ENCODE assay signal across 12 mouse cellular contexts in genomic region chr12:70906867-70907266, GRCm38 (mm10). TPM values are rescaled to one million over a fixed set of nuclear protein-coding genes. Genes with fewer than 3 reads are reported as not detected.
DNase-seq lines count a peak whose midpoint lies in the region; ATAC-seq and TF ChIP-seq lines count a peak whose summit lies in the region.
"Had no signal": no experiment of that assay in that cellular context is flagged by ENCODE, and none has a peak within 500 bp of the region (broad histone marks: within the 10 kb centered on the region; RNA-seq: fewer than 3 reads in every experiment).

No protein-coding gene starts in this region.

- no peak overlapping the region for H3K9ac ChIP-seq in embryonic facial prominence, embryonic 13.5 days
- H3K9ac ChIP-seq: hindbrain, embryonic 15.5 days had no signal

- ATAC-seq in embryonic facial prominence, embryonic 13.5 days (ENCODE audit: insufficient number of reproducible peaks, insufficient read depth, low FRiP score, low TSS enrichment, low read depth), result no peak

- peak overlapping the region; percentile 53; the same call in 1 of the 2 replicates for H3K27ac ChIP-seq in embryonic facial prominence, embryonic 13.5 days
- no peak overlapping the region for H3K27ac ChIP-seq in embryonic facial prominence, embryonic 10.5 days (replicated peaks)
- H3K27ac ChIP-seq in left cerebral cortex, adult 2 months, result peak overlapping the region; percentile 53; the same call in 1 of the 2 replicates
- H3K27ac ChIP-seq: hindbrain, embryonic 15.5 days had no signal

- TF ChIP-seq POLR2A in myocyte (IDR thresholded peaks at IDR 0.05; ENCODE audit: insufficient read length, low read depth), result no peak

- no peak overlapping the region for H3ac ChIP-seq in myocyte (ENCODE audit: control insufficient read depth, insufficient read length)

- H3K4me1 ChIP-seq in embryonic facial prominence, embryonic 13.5 days, result peaks cover 17% of the 10 kb centered on the region
- peaks cover 17% of the 10 kb centered on the region for H3K4me1 ChIP-seq in embryonic facial prominence, embryonic 10.5 days

- peaks cover 24% of the 10 kb centered on the region for H3K36me3 ChIP-seq in embryonic facial prominence, embryonic 13.5 days
- peaks cover 22% of the 10 kb centered on the region for H3K36me3 ChIP-seq in embryonic facial prominence, embryonic 10.5 days (replicated peaks)
- peaks cover 13% of the 10 kb centered on the region for H3K36me3 ChIP-seq in myocyte (ENCODE audit: control insufficient read depth, insufficient read depth)
- H3K36me3 ChIP-seq: hindbrain, embryonic 15.5 days had no signal

- H3K9me3 ChIP-seq in embryonic facial prominence, embryonic 13.5 days, result no peaks in the 10 kb centered on the region
- H3K9me3 ChIP-seq in embryonic facial prominence, embryonic 10.5 days, result no peaks in the 10 kb centered on the region
- H3K9me3 ChIP-seq: hindbrain, embryonic 15.5 days had no signal

- H3K4me3 ChIP-seq in embryonic facial prominence, embryonic 13.5 days, result no peak overlapping the region
- H3K4me3 ChIP-seq in embryonic facial prominence, embryonic 10.5 days, result no peak overlapping the region
- H3K4me3 ChIP-seq in left cerebral cortex, adult 2 months, result no peak overlapping the region
- H3K4me3 ChIP-seq in myocyte, result no peak overlapping the region
- H3K4me3 ChIP-seq: hindbrain, embryonic 15.5 days had no signal

- H3K79me2 ChIP-seq in myocyte (ENCODE audit: control insufficient read depth, insufficient read depth), result no peaks in the 10 kb centered on the region

- H3K4me2 ChIP-seq in embryonic facial prominence, embryonic 13.5 days, result no peak overlapping the region
- peak overlapping the region; percentile 53 for H3K4me2 ChIP-seq in myocyte (ENCODE audit: low read depth)
- H3K4me2 ChIP-seq: hindbrain, embryonic 15.5 days had no signal

- intact Hi-C loops in left cerebral cortex, adult 2 months (cut with DNase I), result no loop called here

- H3K27me3 ChIP-seq in embryonic facial prominence, embryonic 13.5 days, result no peaks in the 10 kb centered on the region
- H3K27me3 ChIP-seq in embryonic facial prominence, embryonic 10.5 days (replicated peaks; ENCODE audit: low read depth, poor library complexity, severe bottlenecking), result no peaks in the 10 kb centered on the region
- H3K27me3 ChIP-seq in myocyte (ENCODE audit: control insufficient read depth, insufficient read depth, insufficient read length), result no peaks in the 10 kb centered on the region
- H3K27me3 ChIP-seq: hindbrain, embryonic 15.5 days had no signal

- no peak for TF ChIP-seq CTCF in left cerebral cortex, adult 2 months (IDR thresholded peaks at IDR 0.05)

- 60% methylated on average over 9 of the region's 9 CpGs for WGBS in embryonic facial prominence, embryonic 13.5 days
- 83% methylated on average over 9 of the region's 9 CpGs for WGBS in embryonic facial prominence, embryonic 10.5 days

- DNase-seq in embryonic facial prominence, embryonic 10.5 days (ENCODE audit: low spot score), result no peak
- no peak for DNase-seq in left cerebral cortex, adult 2 months (ENCODE audit: extremely low spot score in 1 of 2, low spot score in 2 of 2)
- no peak for DNase-seq in left cerebral cortex, adult 8-10 months (ENCODE audit: low spot score in 2 of 2)
- peak; percentile 25 for DNase-seq in fibroblast of lung, adult 2 months (ENCODE audit: low read depth)
- DNase-seq in ovary, postnatal 36 days (ENCODE audit: low spot score), result no peak
- no peak for DNase-seq in layer of hippocampus, postnatal 14 days (ENCODE audit: low spot score in 2 of 2)
- DNase-seq: adrenal gland, adult 8-10 months; midbrain, embryonic 14.5 days; right cerebral cortex, postnatal 25 days had no signal

TF ChIP-seq in myocyte, 11 proteins besides CTCF, POLR2A, EP300 and RAD21:
- TF ChIP-seq POLR2AphosphoS2 (IDR thresholded peaks at IDR 0.05; ENCODE audit: insufficient read length, low read depth) (no peak), SRF (IDR thresholded peaks at IDR 0.05; ENCODE audit: control insufficient read depth, insufficient read length, low read depth) (no peak), MYOD1 (IDR thresholded peaks at IDR 0.05; ENCODE audit: control insufficient read depth in 1 of 3, insufficient read length in 2 of 3, low read depth in 2 of 3) (peak in 1 of 3 experiments; percentile 18)
TF ChIP-seq in myocyte: peak in this region for 1.

RNA-seq across cellular contexts. Expression of gene Actr10, which starts 30.8 kb away (rescaled TPM):
- polyA plus RNA-seq in embryonic facial prominence, embryonic 13.5 days (2015; fragmentation: Nextera tagmentation; extraction: Ambion mirVana), result 201 and 244 TPM in 2 replicates
- 223 and 229 TPM in 2 replicates for polyA plus RNA-seq in embryonic facial prominence, embryonic 10.5 days (2016; fragmentation: Nextera tagmentation; extraction: Ambion mirVana)
- total RNA-seq in left cerebral cortex, adult 2 months (2021), result 100 to 1,000 TPM; 138 to 163 TPM
- total RNA-seq in left cerebral cortex, adult 8-10 months (2022), result 100 to 1,000 TPM; 149 to 186 (median 172) TPM
- polyA plus RNA-seq in myocyte (2012; fragmentation: generic; extraction: Trizol), result 123 TPM
- 100 to 1,000 TPM; 168 to 172 TPM for total RNA-seq in layer of hippocampus, postnatal 14 days (2021)
